Mouse (Mus musculus) ES-E14 (cell line): ENCODE data around the gene H13. TPM values are rescaled to one million over a fixed set of nuclear protein-coding genes. Genes with fewer than 3 reads are reported as not detected.

ENCODE experiments used
- DNase-seq: peaks from one replicate; pipeline ENCODE4 v3.0.0-alpha.2; 2013; ENCODE audit warnings: low read depth, low spot score
- H3K27ac ChIP-seq: 2 replicates; pipeline ENCODE4 v1.5.1; 2012; ENCODE audit warnings: low read depth, mild to moderate bottlenecking, low read length, moderate library complexity, mixed read lengths; ENCODE audit not compliant: poor library complexity, insufficient read depth, severe bottlenecking
- H3K36me3 ChIP-seq: 2 replicates; pipeline ENCODE4 v1.6.1; 2012; ENCODE audit warnings: mild to moderate bottlenecking, low read length, moderate library complexity, mixed read lengths; ENCODE audit not compliant: control insufficient read depth, poor library complexity, insufficient read depth, severe bottlenecking
- H3K4me1 ChIP-seq, 2 experiments: fragments of 150-350 bp in 1 of 2; sonication (generic) in 1 of 2; 2 replicates each; pipeline ENCODE4 v1.6.1; 2012; ENCODE audit warnings: low read length in 2 of 2, mild to moderate bottlenecking in 1 of 2, mixed read lengths in 1 of 2; ENCODE audit not compliant: control insufficient read depth in 2 of 2, insufficient read depth in 2 of 2, poor library complexity in 1 of 2
- H3K4me3 ChIP-seq, 2 experiments: fragments of 150-350 bp in 1 of 2; sonication (generic) in 1 of 2; 2 replicates each; pipeline ENCODE4 v1.5.1; 2012; ENCODE audit warnings: low read length in 2 of 2, low read depth in 1 of 2, mild to moderate bottlenecking in 1 of 2, mixed read lengths in 1 of 2; ENCODE audit not compliant: insufficient read depth in 1 of 2, poor library complexity in 1 of 2, severe bottlenecking in 1 of 2
- H3K9ac ChIP-seq: 2 replicates; pipeline ENCODE4 v1.6.1; 2012; ENCODE audit warnings: low read depth, mild to moderate bottlenecking, low read length, mixed read lengths; ENCODE audit not compliant: poor library complexity, insufficient read depth, severe bottlenecking
- H3K9me3 ChIP-seq: fragments of 150-350 bp; sonication (generic); 2 replicates; pipeline ENCODE4 v1.6.1; 2012; ENCODE audit warnings: low read depth, mild to moderate bottlenecking, low read length; ENCODE audit not compliant: control insufficient read depth, insufficient read depth
- CHD2 ChIP-seq: IDR thresholded peaks from 2 replicates; pipeline ENCODE4 v1.6.1; 2014; ENCODE audit warnings: mild to moderate bottlenecking, low read depth, low read length, inconsistent platforms
- HCFC1 ChIP-seq: IDR thresholded peaks from 2 replicates; pipeline ENCODE4 v1.6.1; 2012; ENCODE audit warnings: low read length, inconsistent platforms, borderline replicate concordance; ENCODE audit not compliant: insufficient read depth
- MAFK ChIP-seq: IDR thresholded peaks from 2 replicates; pipeline ENCODE4 v1.6.1; 2014; ENCODE audit warnings: mild to moderate bottlenecking, low read depth, low read length, inconsistent platforms; ENCODE audit not compliant: insufficient read depth
- ZC3H11A ChIP-seq: IDR thresholded peaks from 2 replicates; pipeline ENCODE4 v1.6.1; 2012; ENCODE audit warnings: low read depth, mild to moderate bottlenecking, inconsistent platforms, low read length, borderline replicate concordance
- ZNF384 ChIP-seq: IDR thresholded peaks from 2 replicates; pipeline ENCODE4 v1.6.1; 2012; ENCODE audit warnings: low read depth, low read length, inconsistent platforms
- in situ Hi-C, 2 experiments: fragments of 600-800 bp; cut with MboI; formaldehyde crosslinking; loops; one replicate each; pipeline ENCODE4 v1.15.1; 2025; ENCODE audit warnings: low sequenced_read_pairs in 2 of 2, inconsistent platforms in 1 of 2; ENCODE audit not compliant: unreplicated experiment in 2 of 2
- total RNA-seq: library from RNA; depleted of rRNA; stranded (reverse); fragments of 300-350 nt; gene quantifications from 2 replicates; pipeline ENCODE4 v1.2.3, GENCODE M21; 2012

The H13 gene
- total RNA-seq, 1 experiment: 55.0 TPM

GRCm38 (mm10) chr2:152726213-152726612 is 57.0 kb downstream of the H13 start:
- H3K27ac ChIP-seq: peak overlapping the region; percentile 32; the same call in 1 of the 2 replicates
- no peaks in the 10 kb centered on the region for H3K36me3 ChIP-seq
- no peaks in the 10 kb centered on the region for H3K9me3 ChIP-seq
- no peak overlapping the region for H3K4me3 ChIP-seq
- H3K4me1 ChIP-seq: peaks cover 18 to 42% of the 10 kb centered on the region in 2 experiments
- in situ Hi-C loops: no loop called here
- no peak for TF ChIP-seq CHD2
- TF ChIP-seq ZNF384: no peak
- no peak for TF ChIP-seq ZC3H11A
- no peak for TF ChIP-seq HCFC1
- TF ChIP-seq MAFK: no peak
- no peak overlapping the region for H3K9ac ChIP-seq
- DNase-seq: no peak

- Histone ChIP-seq H3K4me3 (no peak overlapping the region; a peak in 1 of 4 replicates), H3K9ac (peak overlapping the region; percentile 48; the same call in 1 of the 2 replicates), H3K36me3 (no peaks in the 10 kb centered on the region), H3K4me1 (peaks cover 18 to 42% of the 10 kb centered on the region in 2 experiments), H3K9me3 (no peaks in the 10 kb centered on the region), H3K27ac (peak overlapping the region; percentile 73; the same call in 1 of the 2 replicates)
- TF ChIP-seq ZNF384: no peak
- no peak for TF ChIP-seq HCFC1
- no peak for TF ChIP-seq ZC3H11A
- no peak for TF ChIP-seq MAFK
- TF ChIP-seq CHD2: no peak
- peak; percentile 66 for DNase-seq
- in situ Hi-C loops: no loop called here
Observed at GRCm38 (mm10) chr2:152726751-152727335, 57.6 kb downstream of the H13 start.

- no peak for DNase-seq
- H3K36me3 ChIP-seq: no peaks in the 10 kb centered on the region
- peak overlapping the region; percentile 10 to 50; a peak in 3 of 4 replicates for H3K4me3 ChIP-seq
- peak overlapping the region; percentile 48; the same call in 1 of the 2 replicates for H3K9ac ChIP-seq
- H3K9me3 ChIP-seq: no peaks in the 10 kb centered on the region
- H3K4me1 ChIP-seq: peaks cover 18 to 42% of the 10 kb centered on the region in 2 experiments
- no peak for TF ChIP-seq ZNF384
- no peak for TF ChIP-seq CHD2
- no peak for TF ChIP-seq HCFC1
- no peak for TF ChIP-seq MAFK
- TF ChIP-seq ZC3H11A: no peak
- in situ Hi-C loops: no loop called here
- H3K27ac ChIP-seq: peak overlapping the region; percentile 73; the same call in 1 of the 2 replicates
Observed at GRCm38 (mm10) chr2:152727795-152728510, 58.7 kb downstream of the H13 start.

GRCm38 (mm10) chr2:152728594-152728993 is 59.3 kb downstream of the H13 start:
- no peaks in the 10 kb centered on the region for H3K36me3 ChIP-seq
- H3K9ac ChIP-seq: peak overlapping the region; percentile 20; the same call in 1 of the 2 replicates
- H3K9me3 ChIP-seq: no peaks in the 10 kb centered on the region
- no peak for TF ChIP-seq ZC3H11A
- TF ChIP-seq ZNF384: no peak
- no peak for TF ChIP-seq CHD2
- no peak for TF ChIP-seq MAFK
- no peak for TF ChIP-seq HCFC1
- peaks cover 17 to 42% of the 10 kb centered on the region in 2 experiments for H3K4me1 ChIP-seq
- in situ Hi-C loops: no loop called here
- no peak overlapping the region for H3K4me3 ChIP-seq
- peak overlapping the region; percentile 26; the same call in 1 of the 2 replicates for H3K27ac ChIP-seq
- no peak for DNase-seq
